Mouse (Mus musculus): ENCODE measurements around the gene Sorbs2.
A peak's percentile ranks its signal among the peaks of the same experiment; 100 is the strongest.
"Not testable (repeated sequence)": the region's sequence is repeated elsewhere in the genome, so short reads cannot be mapped to it uniquely, and the experiment has no call there.

The Sorbs2 gene

DNA sequence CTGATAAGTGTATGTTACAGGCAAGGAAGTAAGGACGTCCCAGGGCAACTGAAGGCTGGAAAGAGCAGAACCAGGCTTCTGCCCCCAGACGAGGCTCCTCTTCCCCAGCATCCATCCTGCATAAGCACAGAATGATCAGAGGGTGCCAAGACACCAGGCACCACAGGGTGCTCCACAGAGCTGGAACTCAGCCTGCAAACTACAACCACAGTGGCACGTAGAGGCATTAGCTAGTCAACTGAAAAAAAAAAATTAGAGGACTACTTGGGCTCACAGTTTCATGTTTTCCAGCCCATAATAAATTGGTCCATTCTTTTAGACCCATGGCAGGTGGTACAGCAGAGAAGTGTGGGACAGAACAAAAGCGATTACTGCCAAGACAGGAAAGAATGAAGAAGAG is 338.3 kb downstream of the Sorbs2 start:
- no peak for DNase-seq (ENCODE audit: low spot score)

DNA sequence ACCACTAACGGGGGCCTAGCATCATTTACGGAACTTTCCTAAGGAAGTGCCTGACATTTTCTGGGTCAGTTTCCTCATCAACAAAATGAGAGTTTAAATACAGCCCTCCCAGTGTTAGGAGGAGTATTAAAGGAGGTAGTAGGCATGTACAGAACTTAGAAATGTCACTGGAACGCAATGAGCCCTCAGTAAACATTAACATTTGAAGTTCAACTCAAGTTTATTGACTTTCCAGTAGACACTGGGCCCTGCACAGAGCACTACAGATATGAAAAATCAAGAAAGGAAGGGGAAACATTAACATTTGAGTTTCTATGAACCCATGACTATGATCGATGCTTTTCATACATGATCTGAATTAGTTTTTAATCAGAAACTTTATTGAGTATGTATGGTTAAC is 347.5 kb downstream of the Sorbs2 start:
- no peak for DNase-seq (ENCODE audit: low spot score)

DNA sequence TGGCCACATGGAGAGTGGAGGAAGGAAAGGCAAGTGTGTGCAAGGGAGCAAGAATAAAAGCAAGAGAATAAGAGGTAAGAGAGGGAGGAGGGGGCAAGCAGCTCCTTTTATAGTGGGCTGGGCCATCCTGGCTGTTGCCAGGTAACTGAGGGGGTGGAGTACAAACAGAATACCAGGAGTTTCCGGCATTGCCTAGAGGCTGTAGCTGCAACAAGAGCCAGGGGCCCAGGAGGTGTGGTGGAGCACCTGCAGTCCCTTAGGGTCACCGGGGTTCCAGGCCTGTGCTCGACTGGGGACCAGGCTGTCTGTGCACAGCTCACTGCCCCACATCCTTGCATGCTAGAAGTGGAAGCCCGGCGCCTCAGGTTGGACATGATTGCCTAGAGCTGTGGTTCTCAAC is 350.1 kb downstream of the Sorbs2 start:
- DNase-seq (ENCODE audit: low spot score) = no peak

DNA sequence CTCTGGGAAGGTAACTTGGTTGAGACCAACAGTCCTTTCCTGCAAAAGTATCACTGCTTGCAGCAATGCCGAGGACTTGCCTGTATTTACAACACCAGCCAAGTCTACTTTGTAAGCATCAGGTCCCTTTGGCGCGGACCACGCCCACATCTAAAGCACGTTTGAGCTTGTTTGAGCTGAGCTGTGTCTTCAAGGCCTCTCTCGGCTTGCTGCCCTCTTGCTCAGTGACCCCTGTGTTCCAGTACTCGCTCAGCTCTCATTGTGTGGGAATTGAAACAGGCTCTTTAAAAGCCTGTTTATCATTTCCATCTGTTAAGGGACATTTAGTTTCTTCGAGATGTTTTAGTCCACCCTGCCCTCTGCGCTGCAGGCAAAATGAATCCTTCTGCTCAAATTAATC is 350.8 kb downstream of the Sorbs2 start:
- DNase-seq (ENCODE audit: low spot score) = no peak

- DNase-seq (ENCODE audit: low spot score) = not testable (repeated sequence)
Observed at GRCm38 (mm10) chr8:45871587-45871986, 364.0 kb downstream of the Sorbs2 start.

GRCm38 (mm10) chr8:45872077-45872476 is 364.5 kb downstream of the Sorbs2 start:
- no peak for DNase-seq (ENCODE audit: low spot score)

- DNase-seq (ENCODE audit: low spot score) = peak; percentile 26
Observed at GRCm38 (mm10) chr8:45874945-45875626, 367.5 kb downstream of the Sorbs2 start.

- DNase-seq (ENCODE audit: low spot score) = no peak
Observed at GRCm38 (mm10) chr8:45876397-45876796, 368.8 kb downstream of the Sorbs2 start.

All from urinary bladder, postnatal 10 days (tissue).